Mouse (Mus musculus): ENCODE measurements around the gene Fam185a.

Gene Fam185a

GRCm38 (mm10) chr5:21493294-21493999, 68.7 kb downstream of the Fam185a start:
- DNase-seq (ENCODE audit: low spot score in 2 of 2) = no peak

DNA sequence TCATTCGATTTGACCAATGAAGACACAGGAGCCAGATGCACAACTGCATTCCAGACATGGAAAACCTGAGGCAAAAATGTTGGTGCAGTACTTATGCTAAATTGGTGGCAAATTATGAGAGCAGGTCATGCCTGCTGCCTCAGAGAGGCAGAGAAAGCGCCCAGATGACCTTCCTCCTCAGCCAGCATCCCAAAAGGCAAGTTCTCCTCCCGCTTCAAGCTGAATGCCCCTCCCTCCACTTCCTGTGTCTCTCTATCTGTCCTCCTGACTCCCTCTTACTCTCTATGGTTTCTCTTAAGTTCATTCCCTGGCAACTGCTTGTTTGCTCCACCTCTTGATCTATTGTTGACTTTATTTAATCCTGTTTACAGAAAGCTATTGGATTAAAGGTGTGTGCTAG, 70.0 kb downstream of the Fam185a start:
- DNase-seq (ENCODE audit: low spot score in 2 of 2) = no peak

DNA sequence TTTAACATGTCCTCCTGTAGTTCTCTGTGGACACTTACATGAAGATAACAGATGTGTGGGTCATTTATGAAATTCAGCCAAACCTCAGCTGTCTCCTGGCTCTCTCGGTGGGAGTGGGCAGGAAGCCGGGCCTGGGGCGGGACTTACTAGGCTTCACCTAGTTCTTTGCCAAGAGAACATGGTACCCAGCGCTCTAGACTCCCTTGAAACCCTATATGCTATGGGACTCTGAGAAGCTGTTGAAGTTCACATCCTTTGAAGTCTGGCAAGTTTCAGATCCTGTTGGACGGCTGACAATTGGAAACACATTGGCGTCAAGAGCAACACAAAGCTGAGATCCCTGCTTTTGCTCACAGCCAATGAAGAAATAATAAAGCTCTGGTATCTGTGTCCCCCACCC, 71.6 kb downstream of the Fam185a start:
- peak; percentile 34 to 42 for DNase-seq (ENCODE audit: low spot score in 2 of 2)

GRCm38 (mm10) chr5:21496881-21497280, 72.1 kb downstream of the Fam185a start:
- DNase-seq (ENCODE audit: low spot score in 2 of 2) = no peak

GRCm38 (mm10) chr5:21498490-21498889, 73.7 kb downstream of the Fam185a start:
- no peak for DNase-seq (ENCODE audit: low spot score in 2 of 2)

- no peak for DNase-seq (ENCODE audit: low spot score in 2 of 2)
These were observed 74.2 kb downstream of the Fam185a start for GRCm38 (mm10) chr5:21498925-21499324.

DNA sequence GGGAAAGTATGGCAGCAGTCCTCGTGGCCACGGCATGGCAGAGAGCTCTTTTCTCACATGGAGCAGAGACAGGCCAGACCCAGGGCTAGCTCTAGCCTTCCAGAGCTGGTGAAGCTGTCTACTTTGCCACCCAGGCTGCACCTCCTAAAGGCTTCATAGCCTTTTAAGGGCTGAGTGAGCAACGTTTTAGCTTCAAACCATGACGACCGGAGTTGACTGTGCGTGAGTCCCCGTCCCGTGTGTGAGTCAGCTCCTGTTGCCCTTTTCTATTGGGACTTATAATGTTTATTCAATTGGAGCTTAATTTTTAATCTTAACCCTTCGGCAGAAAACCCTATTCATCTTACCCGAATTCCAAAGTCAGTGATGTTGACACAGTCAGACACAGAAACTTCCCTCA, 75.4 kb downstream of the Fam185a start:
- no peak for DNase-seq (ENCODE audit: low spot score in 2 of 2)

DNA sequence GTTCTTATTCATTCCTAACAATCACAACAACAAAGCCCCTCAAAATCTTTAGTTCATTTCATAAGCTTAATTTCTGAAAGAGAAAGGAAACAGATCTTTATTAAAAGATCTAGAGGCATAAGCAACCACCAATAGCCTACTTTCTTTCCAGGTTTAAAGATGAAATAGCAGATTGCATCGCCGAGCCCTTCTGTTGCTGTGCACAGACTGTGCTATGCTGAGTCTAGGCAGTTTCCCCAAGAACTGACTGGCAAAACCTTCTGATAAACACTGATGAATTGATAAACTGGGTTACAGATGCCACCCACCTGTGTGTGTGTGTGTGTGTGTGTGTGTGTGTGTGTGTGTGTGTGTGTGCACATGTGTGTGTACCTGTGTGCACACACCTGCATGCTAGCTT, 76.2 kb downstream of the Fam185a start:
- no peak for DNase-seq (ENCODE audit: low spot score in 2 of 2)

GRCm38 (mm10) chr5:21502936-21503610, 78.3 kb downstream of the Fam185a start:
- peak in 1 of 2 experiments; percentile 54 for DNase-seq (ENCODE audit: low spot score in 2 of 2)

GRCm38 (mm10) chr5:21505159-21505558, 80.4 kb downstream of the Fam185a start:
- no peak for DNase-seq (ENCODE audit: low spot score in 2 of 2)

GRCm38 (mm10) chr5:21506887-21507286, 82.1 kb downstream of the Fam185a start:
- no peak for DNase-seq (ENCODE audit: low spot score in 2 of 2)

DNA sequence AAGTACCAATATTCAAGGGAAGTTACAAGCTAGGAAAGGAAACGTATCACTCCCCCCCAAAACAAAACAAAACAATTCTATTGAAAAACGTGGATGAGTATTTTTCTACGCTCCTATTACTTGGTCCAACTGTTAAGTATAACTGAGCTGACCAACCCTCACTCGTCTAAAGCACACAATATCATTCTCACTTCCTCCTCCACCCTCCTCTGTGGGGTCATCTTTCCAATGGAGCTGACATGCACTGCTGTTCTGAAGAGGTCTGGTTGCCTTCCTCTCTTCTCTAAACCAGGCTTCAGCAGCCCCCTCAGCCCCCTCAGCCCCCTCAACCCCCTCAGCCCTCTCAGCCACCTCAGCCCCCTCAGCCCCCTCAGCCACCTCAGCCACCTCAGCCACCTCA, 85.0 kb downstream of the Fam185a start:
- no peak for DNase-seq (ENCODE audit: low spot score in 2 of 2)

DNA sequence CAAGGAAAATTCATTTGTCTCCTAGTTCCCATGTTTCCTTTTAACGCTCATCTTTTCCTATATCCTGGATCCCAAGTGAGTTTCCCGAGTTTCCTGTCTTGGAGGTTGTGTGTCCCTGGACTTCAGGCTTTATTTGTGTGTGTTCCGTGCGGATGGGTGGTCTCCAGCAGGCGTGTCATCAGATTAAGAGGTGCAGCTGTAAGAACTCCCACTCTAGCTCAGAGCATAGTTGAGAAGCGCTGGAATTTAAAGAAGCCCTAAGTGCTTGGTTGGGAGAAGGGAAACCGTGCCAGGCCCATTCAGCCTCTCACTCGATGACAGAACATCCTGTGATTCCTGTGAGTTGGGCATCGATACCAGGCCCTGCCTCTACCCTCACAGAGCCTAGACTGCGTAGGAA, 88.6 kb downstream of the Fam185a start:
- no peak for DNase-seq (ENCODE audit: low spot score in 2 of 2)

DNA sequence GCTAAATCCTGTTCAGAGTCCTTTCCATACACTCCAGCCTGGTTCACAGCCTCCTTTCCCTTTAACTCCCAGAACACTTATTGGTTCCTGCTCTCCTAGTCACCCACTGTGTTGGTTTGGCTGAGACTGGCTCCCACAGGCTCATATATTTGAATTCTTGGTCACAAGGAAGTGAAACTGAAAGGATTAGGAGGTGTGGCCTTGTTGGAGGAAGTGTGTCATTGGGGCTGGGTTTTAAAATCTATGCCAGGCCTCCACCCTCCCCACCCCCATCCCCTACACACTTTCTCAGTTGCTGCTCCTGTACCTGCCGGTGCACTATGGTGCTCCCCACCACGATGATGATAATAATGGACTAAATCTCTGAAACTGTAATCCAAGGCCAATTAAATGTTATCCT, 92.8 kb downstream of the Fam185a start:
- DNase-seq (ENCODE audit: low spot score in 2 of 2) = no peak

- no peak for DNase-seq (ENCODE audit: low spot score in 2 of 2)
These were observed 93.4 kb downstream of the Fam185a start for GRCm38 (mm10) chr5:21518207-21518606.

GRCm38 (mm10) chr5:21519166-21519565, 94.4 kb downstream of the Fam185a start:
- DNase-seq (ENCODE audit: low spot score in 2 of 2) = no peak

- DNase-seq (ENCODE audit: low spot score in 2 of 2) = no peak
These were observed 102.2 kb downstream of the Fam185a start for GRCm38 (mm10) chr5:21526835-21527485.

DNA sequence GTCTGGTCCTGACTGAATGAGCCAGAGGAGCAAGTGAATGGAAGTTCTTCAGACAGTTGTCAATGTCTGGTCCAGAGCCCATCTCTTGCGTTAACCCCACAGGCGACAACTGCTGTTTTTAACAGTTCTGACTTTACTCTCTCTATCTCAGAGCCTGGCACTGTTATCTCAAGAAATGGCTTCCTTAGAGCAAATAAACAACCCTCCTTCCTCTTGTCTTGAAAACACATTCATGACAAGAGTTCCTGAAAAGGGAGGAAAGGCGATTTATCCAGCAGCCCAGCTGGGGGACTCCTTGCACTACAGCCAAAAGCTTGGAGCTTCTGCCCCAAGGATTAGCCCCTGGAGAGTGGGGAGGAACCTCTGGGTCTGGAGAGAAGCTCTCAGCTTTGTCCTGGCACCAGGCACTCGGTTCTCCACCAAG, 102.7 kb downstream of the Fam185a start:
- DNase-seq (ENCODE audit: low spot score in 2 of 2) = no peak

GRCm38 (mm10) chr5:21528068-21528842, 103.5 kb downstream of the Fam185a start:
- no peak for DNase-seq (ENCODE audit: low spot score in 2 of 2)

DNA sequence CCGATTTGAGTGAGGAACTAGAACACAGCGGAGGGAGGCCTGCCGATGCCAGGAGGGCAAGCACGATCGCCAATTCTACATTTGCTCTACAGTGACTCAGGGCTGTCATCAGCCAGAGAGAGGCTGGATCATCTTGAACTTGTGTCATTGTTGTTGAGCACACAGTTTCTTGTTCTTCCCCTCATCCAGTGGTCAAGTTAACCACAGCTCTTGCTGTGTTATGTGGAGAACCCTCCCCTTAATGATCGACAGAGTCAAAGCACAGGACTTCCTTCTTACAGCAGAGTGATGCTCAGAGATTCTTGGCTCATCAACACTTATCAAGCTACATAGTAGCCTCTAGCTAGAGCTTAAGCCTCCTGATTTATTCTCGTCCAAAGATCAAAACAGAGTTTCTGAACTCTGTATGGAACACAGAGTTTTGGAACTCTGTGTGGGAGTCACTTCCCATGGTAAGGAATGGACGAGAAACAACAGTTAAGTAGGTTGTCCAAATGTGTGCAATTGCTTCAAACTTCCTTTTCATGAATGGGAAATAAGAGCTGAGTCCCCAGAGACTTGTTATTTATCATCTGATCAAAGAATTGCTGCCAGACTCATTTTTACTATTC, 104.5 kb downstream of the Fam185a start:
- no peak for DNase-seq (ENCODE audit: low spot score in 2 of 2)

All from right cerebral cortex, postnatal 10 days (tissue).